Mouse (Mus musculus) liver, adult 2 months (tissue): ENCODE measurements around the gene Flt3. TPM values are rescaled to one million over a fixed set of nuclear protein-coding genes. Genes with fewer than 3 reads are reported as not detected.
A peak's percentile ranks its signal among the peaks of the same experiment; 100 is the strongest.

Experiments used
- DNase-seq: peaks from one replicate; pipeline ENCODE4 v3.0.0-alpha.2; 2011; ENCODE audit warnings: low read depth, low spot score; ENCODE audit errors: extremely low read depth
- H3K27ac ChIP-seq: fragments of 200-500 bp; replicated peaks from 2 replicates; pipeline ENCODE4 v1.5.1; 2012; ENCODE audit warnings: low read depth, mild to moderate bottlenecking, control low read depth, inconsistent platforms, low read length; ENCODE audit not compliant: insufficient read depth
- H3K27me3 ChIP-seq: fragments of 200-500 bp; 2 replicates; pipeline ENCODE4 v1.6.1; 2012; ENCODE audit warnings: mild to moderate bottlenecking, moderate library complexity, low read length, inconsistent platforms; ENCODE audit not compliant: control insufficient read depth, insufficient read depth
- H3K36me3 ChIP-seq: fragments of 200-500 bp; 2 replicates; pipeline ENCODE4 v1.6.1; 2012; ENCODE audit warnings: low read length, inconsistent platforms; ENCODE audit not compliant: control insufficient read depth, insufficient read depth
- H3K4me1 ChIP-seq: fragments of 200-500 bp; 2 replicates; pipeline ENCODE4 v1.6.1; 2011; ENCODE audit warnings: low read length; ENCODE audit not compliant: control insufficient read depth, insufficient read depth
- H3K4me3 ChIP-seq: fragments of 200-500 bp; 2 replicates; pipeline ENCODE4 v1.5.1; 2011; ENCODE audit warnings: low read depth, mild to moderate bottlenecking, control low read depth, low read length, moderate library complexity; ENCODE audit not compliant: insufficient read depth
- H3K79me2 ChIP-seq: fragments of 200-500 bp; 2 replicates; pipeline ENCODE4 v1.6.1; 2012; ENCODE audit warnings: inconsistent platforms, mild to moderate bottlenecking, low read length, moderate library complexity; ENCODE audit not compliant: control insufficient read depth, insufficient read depth
- H3K9ac ChIP-seq: fragments of 200-500 bp; 2 replicates; pipeline ENCODE4 v1.6.1; 2012; ENCODE audit warnings: low read depth, mild to moderate bottlenecking, control low read depth, inconsistent platforms, low read length
- CTCF ChIP-seq: fragments of 200-500 bp; IDR thresholded peaks from 2 replicates; pipeline ENCODE4 v1.5.1; 2011; ENCODE audit warnings: low read depth, low read length, control low read depth
- POLR2A ChIP-seq: fragments of 200-500 bp; IDR thresholded peaks from 2 replicates; pipeline ENCODE4 v1.6.1; 2011; ENCODE audit warnings: low read length, control low read depth; ENCODE audit not compliant: insufficient read depth; ENCODE audit errors: extremely low read depth
- whole genome bisulfite sequencing: fragments of 180-500 bp; shearing (Covaris S2); methylation state at CpG from one replicate; pipeline ENCODE4 v1.1.7; 2018; 5-methylcytosine and 5-hydroxymethylcytosine counted together
- polyA plus RNA-seq: library from polyadenylated mRNA; depleted of rRNA; stranded (reverse); fragments of >200 nt; gene quantifications from 2 replicates; pipeline ENCODE4 v1.2.3, GENCODE M21; 2012
- total RNA-seq: library from RNA; depleted of rRNA; stranded (reverse); fragments of >200 nt; gene quantifications from 2 replicates; pipeline ENCODE4 v1.2.3, GENCODE M21; 2014

The Flt3 gene
- total and polyA plus RNA-seq, 2 experiments = 0.16 to 0.18 TPM

- TF ChIP-seq POLR2A (no peak), CTCF (peak; percentile 49; the same call in 1 of the 2 replicates)
- Histone ChIP-seq H3K9ac (no peak overlapping the region), H3K4me3 (no peak overlapping the region), H3K27me3 (peaks cover 10% of the 10 kb centered on the region; the same call in 1 of the 2 replicates), H3K27ac (no peak overlapping the region), H3K36me3 (no peaks in the 10 kb centered on the region), H3K4me1 (no peaks in the 10 kb centered on the region), H3K79me2 (no peaks in the 10 kb centered on the region)
- peak; percentile 57 for DNase-seq
- WGBS = 17% methylated on average over 5 of the region's 5 CpGs
These were observed 2.2 kb upstream of the Flt3 start for GRCm38 (mm10) chr5:147402505-147402904.

- no peaks in the 10 kb centered on the region for H3K4me1 ChIP-seq
- WGBS = 27% methylated on average over 11 of the region's 11 CpGs
- no peak for DNase-seq
- no peak overlapping the region for H3K27ac ChIP-seq
- TF ChIP-seq CTCF = no peak
- TF ChIP-seq POLR2A = no peak
- H3K79me2 ChIP-seq = no peaks in the 10 kb centered on the region
- H3K36me3 ChIP-seq = no peaks in the 10 kb centered on the region
- H3K27me3 ChIP-seq = peaks cover 10% of the 10 kb centered on the region; the same call in 1 of the 2 replicates
- no peak overlapping the region for H3K9ac ChIP-seq
- H3K4me3 ChIP-seq = no peak overlapping the region
These were observed 735 bp upstream of the Flt3 start for GRCm38 (mm10) chr5:147401024-147401423.

DNA sequence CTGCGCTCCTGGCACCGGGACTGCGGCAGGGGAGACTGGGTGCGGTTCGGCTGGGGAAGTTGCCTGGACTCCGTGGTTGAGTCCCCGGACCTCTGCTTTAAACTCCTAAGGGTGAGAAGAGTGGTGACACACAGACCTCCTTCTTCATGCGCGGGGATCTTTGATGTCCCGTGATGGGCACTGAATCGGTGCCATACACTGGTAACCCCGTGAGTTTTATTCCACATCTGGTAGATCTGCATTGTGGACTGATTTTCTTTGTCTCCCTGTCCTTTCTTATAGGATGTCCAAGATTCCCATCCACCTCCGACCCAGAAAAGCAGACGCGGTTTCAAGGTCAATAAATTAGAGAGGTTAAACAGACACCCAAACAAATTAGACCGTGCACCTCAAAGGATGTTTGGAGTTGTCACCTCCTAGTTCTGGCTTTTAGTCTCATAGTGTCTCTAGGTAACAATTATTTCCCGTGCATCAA is 253 bp upstream of the Flt3 start:
- TF ChIP-seq POLR2A (no peak), CTCF (no peak)

GRCm38 (mm10) chr5:147395050-147395449 is 5.2 kb downstream of the Flt3 start:
- DNase-seq = no peak
- Histone ChIP-seq H3K79me2 (no peaks in the 10 kb centered on the region), H3K4me1 (no peaks in the 10 kb centered on the region), H3K4me3 (no peak overlapping the region), H3K36me3 (no peaks in the 10 kb centered on the region), H3K27ac (no peak overlapping the region), H3K27me3 (peaks cover 4% of the 10 kb centered on the region; the same call in 1 of the 2 replicates), H3K9ac (no peak overlapping the region)
- TF ChIP-seq CTCF = no peak
- no peak for TF ChIP-seq POLR2A
- WGBS = 10% methylated on average over 1 of the region's 1 CpGs

More for the DNA sequence above, 253 bp upstream of the Flt3 start:
- no peak overlapping the region for H3K4me3 ChIP-seq
- peaks cover 10% of the 10 kb centered on the region; the same call in 1 of the 2 replicates for H3K27me3 ChIP-seq
- whole genome bisulfite sequencing = 2% methylated on average over 17 of the region's 17 CpGs
- no peak overlapping the region for H3K9ac ChIP-seq
- DNase-seq = no peak
- H3K79me2 ChIP-seq = no peaks in the 10 kb centered on the region
- H3K27ac ChIP-seq = no peak overlapping the region
- H3K4me1 ChIP-seq = no peaks in the 10 kb centered on the region
- H3K36me3 ChIP-seq = no peaks in the 10 kb centered on the region

DNA sequence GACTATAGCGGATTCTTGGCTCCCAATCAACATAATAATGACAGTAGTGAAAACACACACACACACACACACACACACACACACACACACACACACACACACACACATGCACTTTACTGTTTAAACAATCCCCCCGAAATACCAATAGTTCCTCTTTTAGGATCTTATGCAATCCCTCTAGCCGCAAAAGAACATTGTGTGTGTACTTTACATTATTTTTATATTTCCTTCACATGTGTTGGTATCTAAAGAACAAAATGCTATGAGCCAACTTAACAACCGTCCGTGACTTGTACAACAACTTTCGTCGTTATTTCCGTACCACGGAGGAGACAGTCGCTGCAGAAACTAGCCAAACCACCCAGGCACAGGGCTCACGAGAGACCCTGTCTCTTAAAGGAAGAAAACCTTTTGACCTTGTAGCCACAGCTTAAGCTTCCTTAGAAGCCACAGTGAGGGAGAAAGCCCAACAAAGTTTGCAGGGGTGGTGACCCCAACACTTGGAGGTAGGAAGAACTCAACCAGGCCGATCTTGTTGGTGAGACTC is 7.5 kb downstream of the Flt3 start:
- no peak for TF ChIP-seq POLR2A
- no peak for TF ChIP-seq CTCF
- Histone ChIP-seq H3K4me3 (no peak overlapping the region), H3K79me2 (no peaks in the 10 kb centered on the region), H3K9ac (no peak overlapping the region), H3K27me3 (no peaks in the 10 kb centered on the region), H3K27ac (no peak overlapping the region), H3K4me1 (no peaks in the 10 kb centered on the region), H3K36me3 (no peaks in the 10 kb centered on the region)
- no peak for DNase-seq
- WGBS = 69% methylated on average over 12 of the region's 12 CpGs

DNA sequence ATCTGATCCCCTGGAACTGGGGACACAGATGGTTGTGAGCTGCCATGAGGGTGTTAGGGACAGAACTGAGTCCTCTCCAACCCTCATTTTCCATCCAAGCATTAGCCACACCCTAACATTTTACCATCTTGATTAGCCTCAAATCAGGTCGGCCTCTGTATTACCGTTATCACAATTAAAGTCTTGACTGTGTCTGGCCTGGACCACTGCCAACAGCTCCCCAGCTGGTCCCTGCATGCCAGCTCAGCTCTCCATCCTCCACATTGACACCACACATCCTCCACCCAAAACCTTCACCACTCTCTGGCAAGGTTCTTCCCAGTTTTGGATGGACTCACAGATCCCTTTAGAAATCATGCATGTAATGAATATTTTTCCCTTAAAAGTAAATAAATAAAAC is 9.5 kb downstream of the Flt3 start:
- no peaks in the 10 kb centered on the region for H3K4me1 ChIP-seq
- TF ChIP-seq CTCF (no peak), POLR2A (no peak)

More for the DNA sequence above, 9.5 kb downstream of the Flt3 start:
- Histone ChIP-seq H3K79me2 (no peaks in the 10 kb centered on the region), H3K27me3 (peaks cover 3% of the 10 kb centered on the region; the same call in 1 of the 2 replicates), H3K4me3 (no peak overlapping the region), H3K27ac (no peak overlapping the region), H3K9ac (no peak overlapping the region), H3K36me3 (no peaks in the 10 kb centered on the region)
- WGBS = 77% methylated on average over 2 of the region's 2 CpGs
- DNase-seq = no peak
